Mouse (Mus musculus): ENCODE data around the gene Slc25a17. TPM values are rescaled to one million over a fixed set of nuclear protein-coding genes. Genes with fewer than 3 reads are reported as not detected.
A peak's percentile ranks its signal among the peaks of the same experiment; 100 is the strongest.

Slc25a17 gene
- polyA plus RNA-seq, 1 experiment from 2014 or later, result 113 TPM

DNA sequence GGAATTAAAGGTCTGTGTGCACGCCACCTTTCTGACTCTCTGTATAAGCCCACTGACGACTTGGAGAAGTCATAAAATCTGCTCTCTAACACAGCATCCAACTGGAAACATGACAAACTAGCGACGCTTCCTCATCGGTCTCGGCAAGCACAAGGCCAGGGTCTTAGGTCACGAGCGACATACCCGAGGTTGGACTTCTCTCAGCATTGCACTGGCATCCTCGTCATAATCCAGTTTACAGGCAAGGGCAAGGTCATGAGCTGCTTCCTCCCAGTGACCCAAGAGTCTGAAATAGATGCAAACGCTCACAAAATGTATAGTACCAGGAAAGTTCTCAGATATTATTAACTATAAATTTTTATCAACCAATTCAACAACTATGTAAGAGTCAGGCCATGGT is 14.0 kb upstream of the Slc25a17 start:
- in situ Hi-C loops (cut with MboI; ENCODE audit: low pct_unique_long_range_greater_than_20kb), result no loop called here
- H3K27me3 ChIP-seq, result no peaks in the 10 kb centered on the region

DNA sequence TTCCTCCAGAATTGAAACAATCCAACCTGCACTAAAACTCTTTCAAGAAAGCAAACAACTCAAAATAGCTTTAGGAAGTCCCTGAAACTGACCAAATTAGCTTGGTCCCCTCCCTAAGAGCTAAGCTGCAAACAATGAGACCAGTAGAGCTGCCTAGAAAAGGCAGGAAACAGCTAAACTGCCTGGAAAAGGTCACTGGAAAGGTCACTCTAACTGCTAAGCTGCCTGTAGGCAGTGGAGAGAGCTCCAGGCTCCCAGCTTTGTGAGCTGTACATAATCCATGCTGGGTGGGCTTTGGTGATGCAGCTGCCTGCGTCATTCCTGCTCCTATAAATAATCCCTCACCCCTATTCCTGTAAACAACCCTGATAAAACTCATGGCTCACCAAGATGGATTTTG is 9.7 kb upstream of the Slc25a17 start:
- DNase-seq (ENCODE audit: low read depth, low spot score) (no peak), ATAC-seq (no peak)
- CTCF ChIA-PET, result no interaction called here
- H3K27me3 ChIP-seq, result no peaks in the 10 kb centered on the region
- in situ Hi-C loops (cut with MboI; ENCODE audit: low pct_unique_long_range_greater_than_20kb), result no loop called here
- POLR2A ChIA-PET, result interaction anchor here (0.6 kb wide), 1 partner anchor 160 kb away, joined by 3 read pairs; no protein-coding TSS in a partner anchor
- no peak for TF ChIP-seq CTCF (IDR thresholded peaks at IDR 0.05)

More for the DNA sequence above, 14.0 kb upstream of the Slc25a17 start:
- ChIA-PET CTCF (no interaction called here), POLR2A (no interaction called here)
- DNase-seq (ENCODE audit: low read depth, low spot score), result no peak
- no peak for ATAC-seq
- TF ChIP-seq CTCF (IDR thresholded peaks at IDR 0.05), result no peak

DNA sequence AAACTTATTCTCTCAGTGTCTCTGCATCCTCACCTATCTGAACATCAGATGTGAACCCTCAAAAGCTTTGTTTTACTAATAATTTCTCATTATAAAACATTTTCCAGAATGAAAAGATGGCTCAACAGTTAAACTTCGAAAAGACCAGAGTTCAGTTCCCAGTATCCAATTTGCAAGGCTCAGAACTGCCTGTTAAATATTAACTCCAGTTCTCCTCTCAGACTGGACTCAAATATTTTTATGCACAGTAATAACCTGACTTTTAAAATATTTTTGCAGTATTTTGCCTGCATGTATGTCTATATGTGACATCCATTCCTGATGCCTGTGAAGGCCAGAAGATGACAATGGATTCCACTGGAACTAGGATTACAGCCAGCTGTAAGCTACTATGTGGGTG is 8.0 kb upstream of the Slc25a17 start:
- ATAC-seq (no peak), DNase-seq (ENCODE audit: low read depth, low spot score) (no peak)
- ChIA-PET POLR2A (no interaction called here), CTCF (no interaction called here)
- no peak for TF ChIP-seq CTCF (IDR thresholded peaks at IDR 0.05)
- H3K27me3 ChIP-seq, result no peaks in the 10 kb centered on the region
- in situ Hi-C loops (cut with MboI; ENCODE audit: low pct_unique_long_range_greater_than_20kb), result no loop called here

DNA sequence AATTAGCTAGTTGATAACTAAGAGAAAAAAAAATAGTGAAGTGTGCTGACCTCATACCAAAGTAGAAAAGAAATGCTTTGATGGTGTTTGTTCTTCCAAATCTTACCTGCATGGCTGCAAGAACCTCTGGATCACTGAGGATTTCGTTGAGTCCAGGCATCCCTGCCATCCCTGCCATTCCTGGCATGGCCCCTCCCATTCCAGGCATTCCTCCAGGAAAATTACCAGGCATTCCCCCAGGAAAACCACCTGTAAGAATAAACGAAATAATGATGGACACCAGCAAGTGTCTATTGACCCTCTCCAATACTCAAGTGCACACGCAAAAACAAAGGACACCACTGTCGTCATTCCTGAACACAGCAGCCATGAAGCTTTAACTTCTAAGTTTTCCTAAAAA is 5.6 kb upstream of the Slc25a17 start:
- H3K27me3 ChIP-seq, result no peaks in the 10 kb centered on the region
- no peak for TF ChIP-seq CTCF (IDR thresholded peaks at IDR 0.05)
- ATAC-seq (no peak), DNase-seq (ENCODE audit: low read depth, low spot score) (no peak)
- CTCF ChIA-PET, result interaction anchor here (2.1 kb wide), 1 partner anchor 10 kb away, joined by 5 read pairs; no protein-coding TSS in a partner anchor
- POLR2A ChIA-PET, result no interaction called here
- in situ Hi-C loops (cut with MboI; ENCODE audit: low pct_unique_long_range_greater_than_20kb), result no loop called here

DNA sequence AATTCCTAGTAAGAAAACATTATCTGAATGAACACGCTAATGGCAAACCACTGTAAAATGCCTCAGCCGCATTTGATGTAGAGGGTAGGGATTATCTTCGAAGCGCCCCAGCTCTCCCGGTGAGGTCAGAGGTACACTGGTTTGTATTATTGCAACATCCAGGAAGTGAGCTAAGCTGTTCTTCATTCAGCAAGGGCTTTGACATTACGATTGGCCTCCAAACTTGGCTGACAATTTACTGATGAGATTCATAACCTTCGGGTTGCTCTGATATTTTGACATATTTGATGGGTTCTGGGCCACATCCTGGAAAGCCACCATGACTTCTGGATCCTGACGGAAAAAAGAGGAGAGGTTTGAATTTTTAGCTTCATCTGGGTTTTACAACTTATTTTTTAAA is 4.6 kb upstream of the Slc25a17 start:
- DNase-seq (ENCODE audit: low read depth, low spot score), result no peak
- no peak for TF ChIP-seq CTCF (IDR thresholded peaks at IDR 0.05)
- H3K27me3 ChIP-seq, result no peaks in the 10 kb centered on the region
- ATAC-seq, result no peak
- ChIA-PET CTCF (interaction anchor here (0.7 to 2.1 kb wide), 3 partner anchors 9 to 28 kb away, joined by 3 to 5 read pairs (median 3); no protein-coding TSS in a partner anchor), POLR2A (no interaction called here)
- in situ Hi-C loops (cut with MboI; ENCODE audit: low pct_unique_long_range_greater_than_20kb), result no loop called here

DNA sequence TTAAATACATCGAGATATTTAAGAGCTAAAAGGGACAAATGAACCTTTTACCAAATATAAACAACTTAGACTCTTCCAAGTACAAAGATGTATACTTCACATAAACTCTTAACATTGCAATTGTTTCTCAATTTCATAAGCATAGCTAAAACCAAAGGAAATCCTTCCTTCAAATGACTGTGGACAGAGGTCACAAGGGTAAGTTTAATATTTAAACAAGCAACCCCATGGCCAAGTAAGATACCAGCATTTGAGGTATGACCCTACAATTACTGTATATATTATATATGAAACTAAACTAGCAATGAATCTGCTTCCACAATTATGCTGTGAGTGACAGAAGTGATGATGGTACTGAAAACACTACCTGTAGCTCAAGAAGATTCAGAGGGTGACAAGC is 3.7 kb upstream of the Slc25a17 start:
- H3K27me3 ChIP-seq, result no peaks in the 10 kb centered on the region
- ChIA-PET POLR2A (interaction anchor here (0.6 kb wide), 3 partner anchors 47 to 156 kb away, joined by 4 to 5 read pairs (median 4); no protein-coding TSS in a partner anchor), CTCF (interaction anchor here (1.1 to 2.1 kb wide), 2 partner anchors 9 to 29 kb away, joined by 3 to 5 read pairs; no protein-coding TSS in a partner anchor)
- ATAC-seq (no peak), DNase-seq (ENCODE audit: low read depth, low spot score) (no peak)
- no peak for TF ChIP-seq CTCF (IDR thresholded peaks at IDR 0.05)
- in situ Hi-C loops (cut with MboI; ENCODE audit: low pct_unique_long_range_greater_than_20kb), result no loop called here

DNA sequence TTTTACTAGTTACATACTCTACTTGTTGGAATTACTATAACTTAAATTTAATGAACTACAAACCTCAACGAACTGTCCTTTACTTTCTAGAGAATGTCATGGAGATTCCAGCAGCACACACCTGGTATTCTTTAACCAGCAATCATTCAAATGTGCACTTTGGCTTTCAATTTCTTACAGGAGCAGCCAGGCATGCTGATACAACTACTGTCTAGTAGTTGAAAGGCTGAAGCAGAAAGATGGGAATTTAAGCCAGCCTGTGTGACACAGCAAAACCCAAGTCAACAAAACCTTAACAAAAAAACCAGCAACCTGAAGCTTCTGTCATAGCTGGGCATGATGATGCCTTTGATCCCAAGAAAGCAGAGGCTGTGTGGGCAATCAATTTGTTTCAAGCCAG is 1.9 kb upstream of the Slc25a17 start:
- TF ChIP-seq CTCF (IDR thresholded peaks at IDR 0.05), result no peak
- no peak for DNase-seq (ENCODE audit: low read depth, low spot score)
- in situ Hi-C loops (cut with MboI; ENCODE audit: low pct_unique_long_range_greater_than_20kb), result no loop called here
- ChIA-PET CTCF (no interaction called here), POLR2A (no interaction called here)
- H3K27me3 ChIP-seq, result no peaks in the 10 kb centered on the region
- no peak for ATAC-seq

DNA sequence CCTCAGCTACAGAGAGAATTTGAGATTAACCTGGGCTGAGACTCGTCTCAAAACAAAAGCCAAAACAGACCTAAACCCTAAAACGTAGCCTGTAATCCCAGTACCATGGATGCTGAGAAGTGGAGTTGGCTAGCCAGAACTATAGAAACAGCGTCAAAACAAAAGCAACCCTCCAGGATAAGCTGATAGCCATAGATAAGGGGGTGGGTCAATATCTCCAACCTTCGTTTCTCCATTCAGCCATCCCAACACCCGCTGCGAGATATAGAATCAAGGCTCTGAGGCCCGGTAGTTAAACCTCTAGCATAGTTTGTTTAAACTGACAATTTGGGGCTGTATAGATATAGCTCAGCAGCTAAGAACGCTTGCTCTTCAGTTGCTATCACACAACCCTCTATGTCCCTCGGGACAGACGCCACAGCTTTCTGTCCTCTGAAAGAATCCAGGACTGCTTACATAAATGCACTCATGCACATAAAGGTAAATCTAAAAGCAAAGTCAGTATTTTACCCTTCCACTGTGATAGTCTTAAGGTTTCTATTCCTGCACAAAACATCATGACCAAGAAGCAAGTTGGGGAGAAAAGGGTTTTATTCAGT is 904 bp upstream of the Slc25a17 start:
- H3K27me3 ChIP-seq, result no peaks in the 10 kb centered on the region
- DNase-seq (ENCODE audit: low read depth, low spot score), result no peak
- TF ChIP-seq CTCF (IDR thresholded peaks at IDR 0.05), result no peak
- in situ Hi-C loops (cut with MboI; ENCODE audit: low pct_unique_long_range_greater_than_20kb), result no loop called here
- ChIA-PET CTCF (no interaction called here), POLR2A (no interaction called here)
- ATAC-seq, result no peak

DNA sequence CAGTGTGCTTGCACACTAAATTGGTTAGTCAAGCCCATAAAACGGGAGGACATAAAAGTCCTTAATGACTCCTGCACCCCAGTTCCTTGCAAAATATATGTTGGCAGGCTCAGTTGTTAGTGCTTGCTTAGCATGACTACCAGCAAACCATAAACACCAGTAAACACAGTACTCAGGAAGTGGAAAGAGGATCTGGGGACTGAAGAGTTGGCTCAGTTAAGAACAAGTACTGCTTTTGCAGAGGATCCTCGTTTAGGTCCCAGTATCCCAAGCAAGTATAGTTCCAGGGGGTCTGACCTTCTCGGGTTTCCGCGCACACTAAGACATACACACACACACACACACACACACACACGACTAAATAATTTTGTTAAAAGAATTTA is 401 bp upstream of the Slc25a17 start:
- ATAC-seq (peak; percentile 40), DNase-seq (ENCODE audit: low read depth, low spot score) (no peak)
- TF ChIP-seq CTCF (IDR thresholded peaks at IDR 0.05), result no peak
- in situ Hi-C loops (cut with MboI; ENCODE audit: low pct_unique_long_range_greater_than_20kb), result no loop called here
- ChIA-PET CTCF (no interaction called here), POLR2A (no interaction called here)
- no peaks in the 10 kb centered on the region for H3K27me3 ChIP-seq

DNA sequence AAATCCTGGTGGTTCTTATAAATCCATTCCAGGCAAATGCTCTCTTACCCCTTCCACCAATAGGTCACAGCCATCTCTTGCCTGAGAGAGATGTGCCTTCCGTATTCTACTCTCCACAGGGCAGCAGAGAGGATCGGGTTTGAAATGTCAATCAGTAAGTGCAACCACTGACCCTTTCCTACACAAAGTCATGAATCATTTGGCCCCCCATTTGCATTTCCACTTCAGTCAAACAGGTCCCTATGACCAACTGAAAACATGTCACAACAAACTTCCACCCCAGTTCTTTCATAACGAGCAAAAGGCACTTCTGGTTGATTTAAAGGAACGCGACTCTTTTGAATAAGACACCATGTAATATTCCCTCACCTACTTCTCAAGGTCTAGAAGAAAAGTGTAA is 1.2 kb downstream of the Slc25a17 start:
- TF ChIP-seq CTCF (IDR thresholded peaks at IDR 0.05), result no peak
- ATAC-seq, result no peak
- in situ Hi-C loops (cut with MboI; ENCODE audit: low pct_unique_long_range_greater_than_20kb), result no loop called here
- CTCF ChIA-PET, result no interaction called here
- H3K27me3 ChIP-seq, result no peaks in the 10 kb centered on the region
- POLR2A ChIA-PET, result interaction anchor here (0.6 to 1.0 kb wide), 2 partner anchors 10 to 464 kb away, joined by 3 read pairs; no protein-coding TSS in a partner anchor
- DNase-seq (ENCODE audit: low read depth, low spot score), result no peak

DNA sequence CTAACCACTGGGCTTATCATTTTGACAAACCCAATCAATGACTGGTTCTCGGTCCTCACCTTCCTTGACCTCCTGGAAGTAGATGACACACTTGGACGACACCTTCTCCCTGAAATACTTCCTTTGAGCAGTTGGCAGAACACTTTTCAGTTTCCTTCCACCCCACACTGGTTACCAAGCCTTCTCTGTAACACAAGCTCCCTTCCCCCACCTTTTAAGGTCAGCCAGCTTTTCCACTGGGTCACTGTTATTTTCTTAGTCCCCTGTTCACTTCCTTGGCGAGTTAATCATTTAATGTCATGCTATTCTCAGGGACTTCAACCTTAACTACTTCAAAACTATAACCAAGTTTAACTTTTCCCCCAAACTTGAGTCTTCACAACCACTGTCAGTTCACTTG is 1.7 kb downstream of the Slc25a17 start:
- H3K27me3 ChIP-seq, result no peaks in the 10 kb centered on the region
- ChIA-PET CTCF (no interaction called here), POLR2A (interaction anchor here (0.6 kb wide), 1 partner anchor 465 kb away, joined by 3 read pairs; no protein-coding TSS in a partner anchor)
- TF ChIP-seq CTCF (IDR thresholded peaks at IDR 0.05), result no peak
- in situ Hi-C loops (cut with MboI; ENCODE audit: low pct_unique_long_range_greater_than_20kb), result no loop called here
- no peak for ATAC-seq
- DNase-seq (ENCODE audit: low read depth, low spot score), result no peak

DNA sequence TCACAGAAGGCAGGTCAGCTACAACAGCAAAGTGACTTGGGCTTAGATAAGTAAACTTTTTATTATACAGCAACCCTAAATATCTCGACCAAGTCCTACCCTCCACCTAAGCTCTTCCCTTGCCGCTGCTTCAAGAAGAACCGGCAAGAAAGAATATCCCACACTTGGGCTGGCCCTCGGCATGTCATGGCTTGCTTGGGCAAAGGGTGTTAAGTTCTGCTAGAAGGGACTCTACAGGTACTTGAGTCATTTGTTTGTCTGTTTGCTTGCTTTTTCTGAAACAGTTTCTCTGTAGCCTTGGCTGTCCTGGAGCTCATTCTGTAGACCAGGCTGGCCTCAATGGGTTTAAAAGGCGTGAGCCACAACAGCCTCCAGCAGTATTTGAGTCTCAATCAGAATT is 3.7 kb downstream of the Slc25a17 start:
- in situ Hi-C loops (cut with MboI; ENCODE audit: low pct_unique_long_range_greater_than_20kb), result no loop called here
- no peak for ATAC-seq
- POLR2A ChIA-PET, result no interaction called here
- CTCF ChIA-PET, result interaction anchor here (1.6 kb wide), 1 partner anchor 26 kb away, joined by 3 read pairs; no protein-coding TSS in a partner anchor
- no peak for TF ChIP-seq CTCF (IDR thresholded peaks at IDR 0.05)
- H3K27me3 ChIP-seq, result no peaks in the 10 kb centered on the region
- DNase-seq (ENCODE audit: low read depth, low spot score), result no peak

Measured in Patski (cell line).